Mouse (Mus musculus) embryo, embryonic 10 days (tissue): ENCODE measurements around the gene Cntf.
"Not testable (repeated sequence)": the region's sequence is repeated elsewhere in the genome, so short reads cannot be mapped to it uniquely, and the experiment has no call there.

Source experiments
- DNase-seq: peaks from one replicate; pipeline ENCODE4 v3.0.0-alpha.2; 2015; ENCODE audit warnings: low spot score

The Cntf gene

DNA sequence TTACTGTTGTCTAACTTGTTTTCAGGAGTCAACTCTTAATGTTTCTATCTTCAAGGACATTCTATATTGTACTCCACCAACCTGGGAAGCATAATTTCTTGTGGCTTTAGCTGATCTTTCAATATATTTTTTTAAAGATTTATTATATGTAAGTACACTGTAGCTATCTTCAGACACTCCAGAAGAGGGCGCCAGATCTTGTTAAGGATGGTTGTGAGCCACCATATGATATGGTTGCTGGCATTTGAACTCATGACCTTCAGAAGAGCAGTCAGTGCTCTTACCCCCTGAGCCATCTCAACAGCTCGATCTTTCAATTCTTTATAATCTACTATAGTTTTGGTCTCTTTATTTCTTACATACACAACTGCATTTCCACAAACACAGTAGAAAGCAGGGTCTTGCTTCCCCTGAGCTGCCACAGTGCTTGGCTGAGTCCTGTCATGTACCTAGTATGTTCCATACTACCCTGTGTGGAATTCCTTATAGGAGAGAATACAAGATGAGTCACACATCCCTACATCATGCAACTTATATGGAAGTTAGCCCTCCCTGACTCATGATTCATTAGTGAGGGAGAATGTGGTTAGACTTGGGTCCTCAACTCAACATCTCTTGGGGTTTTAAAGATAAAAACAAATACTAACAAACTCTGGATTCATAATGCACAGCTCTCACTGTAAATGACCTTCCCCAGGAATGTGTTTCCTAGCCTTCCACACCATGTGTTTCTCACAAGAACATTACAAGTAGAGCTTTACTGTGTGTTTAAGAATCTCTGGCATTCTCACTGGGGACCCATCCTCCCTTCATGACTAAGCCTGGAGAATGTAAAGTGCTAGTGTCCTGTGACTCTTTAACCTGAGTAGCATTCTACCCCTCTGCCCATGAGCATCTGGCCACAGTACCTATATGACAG lies 3.0 kb downstream of the Cntf start:
- no peak for DNase-seq

- DNase-seq, result no peak
Measured at GRCm38 (mm10) chr19:12759656-12760055, 5.8 kb downstream of the Cntf start.

GRCm38 (mm10) chr19:12758936-12759478 lies 6.4 kb downstream of the Cntf start:
- DNase-seq, result no peak

DNA sequence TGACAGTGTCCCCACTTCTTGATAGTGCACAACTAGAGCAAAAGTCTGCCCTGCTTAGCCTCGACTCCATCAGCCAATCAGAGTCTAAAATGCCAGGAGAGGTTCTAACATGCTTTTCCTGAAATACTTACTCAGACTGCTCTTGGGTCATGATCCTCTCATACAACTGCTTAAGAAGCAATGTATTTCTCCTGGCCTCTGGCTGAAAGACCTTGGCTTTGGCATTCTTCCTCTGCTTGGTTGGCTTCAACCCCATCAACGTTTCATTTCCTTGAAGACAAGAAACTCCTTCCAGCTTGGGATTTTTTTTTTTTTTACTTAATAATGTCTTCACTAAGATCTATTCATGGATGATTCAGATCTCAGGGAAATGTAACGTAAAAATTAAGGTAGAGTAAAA lies 9.1 kb downstream of the Cntf start:
- DNase-seq, result no peak

- no peak for DNase-seq
Measured at GRCm38 (mm10) chr19:12731950-12732349, 33.5 kb downstream of the Cntf start.

DNA sequence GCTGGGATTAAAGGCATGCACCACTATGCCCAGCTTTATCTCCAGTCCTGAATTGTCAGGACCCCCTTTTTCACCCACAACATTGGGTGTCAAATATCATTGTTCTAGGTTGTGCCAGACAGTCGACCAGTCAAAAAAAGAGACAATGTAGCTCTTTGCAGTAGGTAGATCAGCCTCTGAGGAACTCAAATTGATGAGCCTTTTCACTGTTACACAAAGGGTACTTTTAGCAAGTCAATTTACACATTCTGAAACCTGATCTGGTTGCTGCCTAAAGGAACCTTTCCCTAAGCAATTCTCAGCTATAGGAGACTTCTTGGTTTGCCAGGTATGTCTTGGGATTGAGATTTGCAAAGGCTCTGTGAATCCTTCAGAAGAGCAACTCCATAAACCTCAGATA lies 34.4 kb downstream of the Cntf start:
- no peak for DNase-seq

DNA sequence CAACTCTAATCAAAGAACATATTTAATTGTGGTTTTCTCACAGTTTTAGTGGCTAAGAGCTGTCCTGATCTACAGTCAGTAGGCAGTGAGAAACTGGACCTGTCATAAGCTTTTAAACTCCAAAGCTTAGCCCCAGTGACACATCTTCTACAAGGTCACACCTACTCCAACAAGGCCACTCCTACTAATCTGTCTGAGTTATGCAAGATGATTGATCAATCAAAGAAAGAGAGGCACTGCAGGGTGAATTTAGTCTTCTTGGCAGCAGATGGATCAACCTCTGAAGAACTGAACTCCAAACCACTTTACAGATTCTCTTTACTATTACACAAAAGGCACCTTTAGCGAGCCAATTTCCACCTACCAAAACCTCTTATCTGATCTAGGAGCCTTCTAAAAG lies 39.6 kb downstream of the Cntf start:
- no peak for DNase-seq

GRCm38 (mm10) chr19:12722308-12722707 lies 43.1 kb downstream of the Cntf start:
- DNase-seq, result peak; percentile 7

GRCm38 (mm10) chr19:12721596-12721995 lies 43.8 kb downstream of the Cntf start:
- not testable (repeated sequence) for DNase-seq

DNA sequence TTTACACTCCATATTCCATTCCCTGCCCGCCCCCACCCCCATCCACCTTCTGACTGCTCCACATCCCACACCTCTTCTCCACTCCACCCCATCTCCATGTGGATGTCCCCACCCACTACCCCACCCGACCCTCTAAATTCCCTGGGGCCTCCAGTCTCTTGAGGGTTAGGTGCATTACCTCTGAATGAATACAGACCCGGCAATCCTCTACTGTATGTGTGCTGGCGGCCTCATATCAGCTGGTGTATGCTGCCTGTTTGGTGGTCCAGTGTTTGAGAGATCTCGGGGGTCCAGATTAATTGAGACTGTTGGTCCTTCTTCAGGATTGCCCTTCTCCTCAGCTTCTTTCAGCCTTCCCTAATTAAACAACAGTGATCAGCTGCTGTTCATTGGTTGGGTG lies 44.5 kb downstream of the Cntf start:
- not testable (repeated sequence) for DNase-seq

DNA sequence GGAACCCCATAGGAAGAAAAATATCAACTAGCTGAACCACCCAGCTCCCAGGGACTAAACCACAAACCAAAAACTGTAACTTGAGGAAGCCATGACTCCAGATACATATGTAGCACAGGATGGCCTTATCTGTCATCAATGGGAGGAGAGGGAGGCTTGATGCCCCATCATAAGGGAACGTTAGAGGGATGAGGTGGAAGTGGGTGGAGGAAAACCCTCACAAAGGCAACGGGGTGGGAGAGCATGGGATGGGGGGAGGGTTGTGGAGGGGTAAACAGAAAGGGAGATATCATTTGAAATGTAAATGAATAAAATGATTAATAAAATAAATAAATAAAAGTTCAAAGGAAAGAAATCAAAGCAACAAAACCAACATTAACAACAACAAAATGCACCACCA lies 45.0 kb downstream of the Cntf start:
- DNase-seq, result no peak

DNA sequence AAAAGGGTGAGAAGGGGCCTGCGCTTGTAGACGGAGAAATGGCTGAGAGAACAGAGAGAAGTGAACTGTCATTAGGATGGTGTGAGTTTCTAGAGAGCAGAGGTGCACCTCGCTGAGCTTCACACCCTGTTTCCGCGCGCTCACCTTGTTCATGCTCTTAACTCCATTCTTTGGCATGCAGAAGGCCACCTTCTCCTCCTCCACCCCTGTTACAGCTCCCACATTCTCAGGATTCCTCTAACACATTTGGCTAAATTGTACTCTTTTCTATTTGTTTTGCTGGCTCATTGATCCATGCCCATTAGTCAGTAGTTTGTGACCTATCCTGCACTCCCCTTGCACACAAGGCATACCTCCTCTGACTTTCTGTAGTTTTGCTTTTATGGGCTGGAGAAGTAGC lies 46.2 kb downstream of the Cntf start:
- no peak for DNase-seq
